Mouse (Mus musculus) myocyte (in vitro differentiated cells): ENCODE data around the gene Veph1.

Experiments
- CEBPB ChIP-seq: IDR thresholded peaks from 2 replicates; pipeline ENCODE4 v1.6.1; 2011; ENCODE audit warnings: mild to moderate bottlenecking, moderate library complexity; ENCODE audit not compliant: poor library complexity, insufficient read depth, severe bottlenecking
- E2F4 ChIP-seq: IDR thresholded peaks from one replicate; pipeline ENCODE4 v1.6.1; 2011; ENCODE audit warnings: mild to moderate bottlenecking, control low read depth, moderate library complexity; ENCODE audit not compliant: insufficient read depth
- MAX ChIP-seq: IDR thresholded peaks from one replicate; pipeline ENCODE4 v1.6.1; 2011; ENCODE audit warnings: low read depth, mild to moderate bottlenecking, control low read depth
- MYOD1 ChIP-seq, 3 experiments: IDR thresholded peaks; one replicate each; pipeline ENCODE4 v1.6.1; 2011; ENCODE audit warnings: control low read depth in 2 of 3, low read depth in 2 of 3, mild to moderate bottlenecking in 2 of 3, moderate library complexity in 1 of 3; ENCODE audit not compliant: insufficient read length in 2 of 3, control insufficient read depth in 1 of 3
- POLR2A ChIP-seq: IDR thresholded peaks from one replicate; pipeline ENCODE4 v1.6.1; 2011; ENCODE audit warnings: low read depth, mild to moderate bottlenecking, control low read depth, moderate library complexity; ENCODE audit not compliant: insufficient read length
- POLR2AphosphoS2 ChIP-seq: IDR thresholded peaks from one replicate; pipeline ENCODE4 v1.6.1; 2011; ENCODE audit warnings: low read depth, control low read depth; ENCODE audit not compliant: insufficient read length
- TCF12 ChIP-seq: IDR thresholded peaks from one replicate; pipeline ENCODE4 v1.6.1; 2011; ENCODE audit warnings: mild to moderate bottlenecking, control low read depth; ENCODE audit not compliant: poor library complexity, insufficient read depth, severe bottlenecking

DNA sequence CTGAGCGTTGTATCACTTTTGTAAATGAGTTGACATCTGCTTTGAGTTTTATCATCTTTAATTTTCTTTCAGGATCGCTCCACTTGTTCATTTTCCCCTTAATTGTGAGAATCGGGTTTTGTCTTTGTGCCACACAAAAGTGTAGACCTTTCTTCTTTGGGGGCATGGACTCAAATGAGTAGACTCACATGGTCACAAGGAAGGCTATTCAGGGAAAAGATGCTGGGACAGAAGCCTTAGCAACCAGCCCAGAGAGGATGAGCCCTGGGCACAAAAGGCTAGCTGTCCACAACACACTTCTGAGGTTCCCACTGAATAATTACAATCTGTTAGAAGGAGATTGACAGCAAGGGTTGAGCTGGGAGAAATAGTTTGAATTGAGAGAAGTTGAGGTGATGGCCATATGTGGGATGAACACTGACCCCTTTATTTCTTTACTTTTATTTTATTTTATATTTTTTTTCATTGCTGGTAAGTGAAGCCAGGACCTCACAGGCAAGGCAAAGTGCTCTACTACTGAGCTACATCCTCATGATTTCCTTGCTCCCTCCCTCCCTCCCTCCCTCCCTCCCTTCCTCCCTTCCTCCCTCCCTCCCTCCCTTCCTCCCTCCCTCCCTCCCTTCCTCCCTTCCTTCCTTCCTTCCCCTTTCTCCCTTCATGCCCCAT, 126.6 kb downstream of the Veph1 start:
- no peak for TF ChIP-seq POLR2AphosphoS2
- no peak for TF ChIP-seq CEBPB
- no peak for TF ChIP-seq MYOD1 (IDR thresholded peaks at IDR 0.05; ENCODE audit: control insufficient read depth in 1 of 3, insufficient read length in 2 of 3, low read depth in 2 of 3)
- TF ChIP-seq POLR2A = no peak
- TF ChIP-seq E2F4 = no peak
- TF ChIP-seq MAX = no peak
- TF ChIP-seq TCF12 = no peak
